Mouse (Mus musculus): ENCODE results near the gene Apba1. TPM values are rescaled to one million over a fixed set of nuclear protein-coding genes. Genes with fewer than 3 reads are reported as not detected.

Gene Apba1
- polyA plus RNA-seq, 1 experiment from 2014 or later = 0.51 TPM

GRCm38 (mm10) chr19:23972881-23973649 is 214.4 kb downstream of the Apba1 start:
- Histone ChIP-seq H3K4me1 (replicated peaks) (peaks cover 41% of the 10 kb centered on the region), H3K4me2 (peak overlapping the region; percentile 23; the same call in 1 of the 2 replicates), H3K9me3 (replicated peaks) (no peaks in the 10 kb centered on the region), H3K4me3 (no peak overlapping the region), H3K9ac (0 out of 2 replicates have a peak overlapping the region, but pooled peaks have one; percentile 44), H3K36me3 (peaks cover 40% of the 10 kb centered on the region), H3K27me3 (replicated peaks) (no peaks in the 10 kb centered on the region), H3K27ac (ENCODE audit: poor library complexity, severe bottlenecking) (peak overlapping the region; percentile 96)
- WGBS = 42% methylated on average over 16 of the region's 16 CpGs
- peak; percentile 72 for ATAC-seq (ENCODE audit: insufficient number of reproducible peaks, low FRiP score)

GRCm38 (mm10) chr19:23977901-23978443 is 219.3 kb downstream of the Apba1 start:
- Histone ChIP-seq H3K27ac (ENCODE audit: poor library complexity, severe bottlenecking) (no peak overlapping the region), H3K4me2 (no peak overlapping the region), H3K4me1 (replicated peaks) (peaks cover 20% of the 10 kb centered on the region), H3K36me3 (peaks cover 60% of the 10 kb centered on the region), H3K27me3 (replicated peaks) (no peaks in the 10 kb centered on the region), H3K9ac (no peak overlapping the region), H3K9me3 (replicated peaks) (no peaks in the 10 kb centered on the region), H3K4me3 (no peak overlapping the region)
- WGBS = 55% methylated on average over 6 of the region's 6 CpGs
- no peak for ATAC-seq (ENCODE audit: insufficient number of reproducible peaks, low FRiP score)

GRCm38 (mm10) chr19:23980598-23980997 is 221.9 kb downstream of the Apba1 start:
- H3K27me3 ChIP-seq (replicated peaks) = no peaks in the 10 kb centered on the region
- WGBS = 61% methylated on average over 3 of the region's 3 CpGs
- H3K9ac ChIP-seq = no peak overlapping the region
- H3K9me3 ChIP-seq (replicated peaks) = no peaks in the 10 kb centered on the region
- peaks cover 59% of the 10 kb centered on the region for H3K36me3 ChIP-seq
- no peak for ATAC-seq (ENCODE audit: insufficient number of reproducible peaks, low FRiP score)
- H3K4me3 ChIP-seq = no peak overlapping the region
- H3K27ac ChIP-seq (ENCODE audit: poor library complexity, severe bottlenecking) = no peak overlapping the region
- H3K4me1 ChIP-seq (replicated peaks) = peaks cover 6% of the 10 kb centered on the region
- no peak overlapping the region for H3K4me2 ChIP-seq

- H3K36me3 ChIP-seq = peaks cover 39% of the 10 kb centered on the region
- no peak overlapping the region for H3K4me2 ChIP-seq
- H3K9ac ChIP-seq = no peak overlapping the region
- H3K27me3 ChIP-seq (replicated peaks) = no peaks in the 10 kb centered on the region
- ATAC-seq (ENCODE audit: insufficient number of reproducible peaks, low FRiP score) = no peak
- H3K4me3 ChIP-seq = no peak overlapping the region
- peaks cover 21% of the 10 kb centered on the region for H3K4me1 ChIP-seq (replicated peaks)
- H3K27ac ChIP-seq (ENCODE audit: poor library complexity, severe bottlenecking) = no peak overlapping the region
- H3K9me3 ChIP-seq (replicated peaks) = no peaks in the 10 kb centered on the region
- 36% methylated on average over 6 of the region's 6 CpGs for WGBS
Measured at GRCm38 (mm10) chr19:23984186-23984585, 225.5 kb downstream of the Apba1 start.

DNA sequence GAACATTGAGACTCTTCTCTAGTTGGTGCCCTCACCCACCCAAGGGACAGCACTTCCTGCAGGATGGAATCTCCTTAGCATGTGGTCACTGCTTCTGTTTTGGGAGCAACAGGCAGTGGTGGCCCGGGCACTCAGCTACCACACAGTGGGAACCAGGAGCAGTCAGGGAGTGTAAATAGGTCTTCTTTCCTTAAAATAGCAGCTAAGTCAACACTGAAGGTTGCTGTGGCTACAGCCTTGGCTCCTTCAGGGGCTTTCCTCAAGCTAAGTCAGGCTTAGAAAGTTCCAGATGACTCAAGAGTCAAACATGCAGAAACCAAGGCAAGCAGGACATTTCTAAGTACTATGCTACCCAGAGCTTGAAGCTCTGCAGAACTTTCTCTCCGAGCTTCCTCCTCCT is 228.6 kb downstream of the Apba1 start:
- H3K4me2 ChIP-seq = no peak overlapping the region
- no peaks in the 10 kb centered on the region for H3K27me3 ChIP-seq (replicated peaks)
- 28% methylated on average over 2 of the region's 2 CpGs for WGBS
- H3K27ac ChIP-seq (ENCODE audit: poor library complexity, severe bottlenecking) = peak overlapping the region; percentile 49; the same call in 1 of the 2 replicates
- no peak for ATAC-seq (ENCODE audit: insufficient number of reproducible peaks, low FRiP score)
- no peaks in the 10 kb centered on the region for H3K9me3 ChIP-seq (replicated peaks)
- H3K9ac ChIP-seq = no peak overlapping the region
- no peak overlapping the region for H3K4me3 ChIP-seq
- H3K4me1 ChIP-seq (replicated peaks) = peaks cover 33% of the 10 kb centered on the region
- H3K36me3 ChIP-seq = peaks cover 34% of the 10 kb centered on the region

GRCm38 (mm10) chr19:23988166-23988565 is 229.5 kb downstream of the Apba1 start:
- Histone ChIP-seq H3K9ac (no peak overlapping the region), H3K4me2 (no peak overlapping the region), H3K4me3 (no peak overlapping the region), H3K4me1 (replicated peaks) (peaks cover 30% of the 10 kb centered on the region), H3K27ac (ENCODE audit: poor library complexity, severe bottlenecking) (no peak overlapping the region), H3K36me3 (peaks cover 28% of the 10 kb centered on the region), H3K9me3 (replicated peaks) (no peaks in the 10 kb centered on the region), H3K27me3 (replicated peaks) (no peaks in the 10 kb centered on the region)
- no peak for ATAC-seq (ENCODE audit: insufficient number of reproducible peaks, low FRiP score)
- WGBS = 79% methylated on average over 4 of the region's 4 CpGs

DNA sequence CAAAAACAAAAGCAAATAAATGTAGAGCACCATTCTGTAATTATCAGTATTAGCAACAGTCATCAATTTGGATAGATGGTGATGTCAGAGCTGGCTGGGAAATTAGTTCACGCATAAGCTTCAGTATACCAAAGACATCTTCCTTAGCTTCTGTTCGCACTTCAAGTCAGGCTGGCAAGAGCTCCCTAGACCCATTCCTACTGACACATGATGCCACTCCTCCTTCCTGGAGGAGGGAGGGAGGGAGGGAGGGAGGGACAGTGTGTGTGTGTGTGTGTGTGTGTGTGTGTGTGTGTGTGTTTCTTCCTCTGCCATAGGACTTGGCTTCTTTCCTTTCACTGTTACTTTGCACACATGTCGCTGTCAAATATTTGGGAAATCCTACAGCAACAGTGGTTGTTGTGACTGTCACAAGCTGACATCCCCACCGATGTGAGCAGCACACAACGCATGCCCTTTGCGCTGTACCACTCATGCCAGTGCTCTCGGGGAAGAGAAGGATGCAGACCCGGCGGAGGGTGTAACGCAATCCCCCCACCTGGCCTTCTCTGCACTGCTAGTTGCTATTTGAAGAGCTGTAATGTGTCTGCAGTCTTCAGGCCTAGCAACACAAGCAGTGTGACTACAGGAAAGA is 237.2 kb downstream of the Apba1 start:
- Histone ChIP-seq H3K4me2 (no peak overlapping the region), H3K9me3 (replicated peaks) (no peaks in the 10 kb centered on the region), H3K4me3 (no peak overlapping the region), H3K36me3 (peaks cover 3% of the 10 kb centered on the region), H3K27me3 (replicated peaks) (no peaks in the 10 kb centered on the region), H3K4me1 (replicated peaks) (peaks cover 24% of the 10 kb centered on the region), H3K9ac (peak overlapping the region; percentile 60; the same call in 1 of the 2 replicates), H3K27ac (ENCODE audit: poor library complexity, severe bottlenecking) (no peak overlapping the region)
- ATAC-seq (ENCODE audit: insufficient number of reproducible peaks, low FRiP score) = no peak
- WGBS = 71% methylated on average over 10 of the region's 10 CpGs

Other genes starting within 250 kb of the Apba1 start
- not detected in 2 replicates for gene 1700028P14Rik, start 106.1 kb upstream of the Apba1 start, polyA plus RNA-seq (2016; fragmentation: Nextera tagmentation; extraction: Ambion mirVana)
- 7.2 and 7.9 TPM in 2 replicates for gene Ptar1, start 71.5 kb upstream of the Apba1 start, polyA plus RNA-seq (2016; fragmentation: Nextera tagmentation; extraction: Ambion mirVana)